Mouse (Mus musculus) midbrain, embryonic 14.5 days (tissue): ENCODE results near the gene Atp1a2. TPM values are rescaled to one million over a fixed set of nuclear protein-coding genes. Genes with fewer than 3 reads are reported as not detected.

Experiments used
- ATAC-seq: fragments of 200-750 bp; cut with Nextera tagmentation; 2 replicates; pipeline ENCODE4 v1.8.0; 2017; ENCODE audit warnings: moderate number of reproducible peaks, moderate library complexity; ENCODE audit not compliant: low FRiP score, low TSS enrichment
- DNase-seq: peaks from one replicate; pipeline ENCODE4 v3.0.0-alpha.2; 2015
- H3K27ac ChIP-seq: fragments of 300-500 bp; sonication (generic); replicated peaks from 2 replicates; pipeline ENCODE4 v1.5.1; 2014; ENCODE audit warnings: mild to moderate bottlenecking, low read depth, low read length, moderate library complexity
- H3K27me3 ChIP-seq: fragments of 300-500 bp; sonication (generic); 2 replicates; pipeline ENCODE4 v1.6.1; 2014; ENCODE audit warnings: low read length, control low read depth, mixed read lengths; ENCODE audit not compliant: control insufficient read depth, insufficient read depth
- H3K36me3 ChIP-seq: fragments of 300-500 bp; sonication (generic); 2 replicates; pipeline ENCODE4 v1.6.1; 2014; ENCODE audit warnings: low read length, control low read depth; ENCODE audit not compliant: control insufficient read depth, insufficient read depth
- H3K4me1 ChIP-seq: fragments of 300-500 bp; sonication (generic); 2 replicates; pipeline ENCODE4 v1.6.1; 2014; ENCODE audit warnings: mild to moderate bottlenecking, antibody characterized with exemption, low read length, control low read depth; ENCODE audit not compliant: control insufficient read depth, insufficient read depth
- H3K4me2 ChIP-seq: fragments of 300-500 bp; sonication (generic); 2 replicates; pipeline ENCODE4 v1.6.1; 2014; ENCODE audit warnings: mild to moderate bottlenecking, low read length, moderate library complexity
- H3K4me3 ChIP-seq: fragments of 300-500 bp; sonication (generic); replicated peaks from 2 replicates; pipeline ENCODE4 v1.5.1; 2014; ENCODE audit warnings: low read depth, low read length
- H3K9ac ChIP-seq: fragments of 300-500 bp; sonication (generic); replicated peaks from 2 replicates; pipeline ENCODE4 v1.6.1; 2014; ENCODE audit warnings: mild to moderate bottlenecking, low read length, moderate library complexity
- H3K9me3 ChIP-seq: fragments of 300-500 bp; sonication (generic); 2 replicates; pipeline ENCODE4 v1.6.1; 2016; ENCODE audit warnings: low read length, control low read depth, mixed read lengths; ENCODE audit not compliant: control insufficient read depth
- WGBS: fragments of 180-500 bp; shearing (Covaris S2); extraction: QIAGEN DNeasy Blood & Tissue Kit; methylation state at CpG from one replicate; pipeline ENCODE4 v1.1.7; 2014; 5-methylcytosine and 5-hydroxymethylcytosine counted together
- polyA plus RNA-seq: library from polyadenylated mRNA; unstranded; fragments of >200 nt; fragmentation: Nextera tagmentation; extraction: Ambion mirVana; gene quantifications from 2 replicates; pipeline ENCODE4 v1.2.1, GENCODE M21; 2014

The Atp1a2 gene
- polyA plus RNA-seq, 1 experiment from 2014 or later, result 18.2 TPM

GRCm38 (mm10) chr1:172293449-172293848 is 4.4 kb downstream of the Atp1a2 start:
- Histone ChIP-seq H3K4me3 (no peak overlapping the region), H3K27me3 (no peaks in the 10 kb centered on the region), H3K27ac (no peak overlapping the region), H3K36me3 (no peaks in the 10 kb centered on the region), H3K4me1 (peaks cover 10% of the 10 kb centered on the region; the same call in 1 of the 2 replicates), H3K9me3 (no peaks in the 10 kb centered on the region), H3K9ac (no peak overlapping the region), H3K4me2 (no peak overlapping the region)
- ATAC-seq, result no peak
- WGBS, result 82% methylated on average over 11 of the region's 11 CpGs
- no peak for DNase-seq

GRCm38 (mm10) chr1:172292880-172293279 is 5.0 kb downstream of the Atp1a2 start:
- H3K36me3 ChIP-seq, result no peaks in the 10 kb centered on the region
- DNase-seq, result no peak
- H3K4me1 ChIP-seq, result peaks cover 7% of the 10 kb centered on the region; the same call in 1 of the 2 replicates
- H3K27ac ChIP-seq, result no peak overlapping the region
- no peak for ATAC-seq
- no peak overlapping the region for H3K4me3 ChIP-seq
- 89% methylated on average over 2 of the region's 2 CpGs for WGBS
- no peaks in the 10 kb centered on the region for H3K27me3 ChIP-seq
- no peak overlapping the region for H3K9ac ChIP-seq
- no peak overlapping the region for H3K4me2 ChIP-seq
- no peaks in the 10 kb centered on the region for H3K9me3 ChIP-seq

- no peaks in the 10 kb centered on the region for H3K9me3 ChIP-seq
- H3K4me1 ChIP-seq, result 0 out of 2 replicates have a peak, but pooled peaks cover under 1% of the 10 kb centered on the region
- ATAC-seq (no peak), DNase-seq (no peak)
- H3K27ac ChIP-seq, result no peak overlapping the region
- no peak overlapping the region for H3K4me3 ChIP-seq
- no peak overlapping the region for H3K4me2 ChIP-seq
- 94% methylated on average over 3 of the region's 3 CpGs for WGBS
- H3K27me3 ChIP-seq, result no peaks in the 10 kb centered on the region
- no peak overlapping the region for H3K9ac ChIP-seq
- H3K36me3 ChIP-seq, result no peaks in the 10 kb centered on the region
Measured at GRCm38 (mm10) chr1:172289617-172289946, 8.3 kb downstream of the Atp1a2 start.

- Histone ChIP-seq H3K9ac (no peak overlapping the region), H3K27me3 (no peaks in the 10 kb centered on the region), H3K4me2 (no peak overlapping the region), H3K4me1 (no peaks in the 10 kb centered on the region), H3K27ac (no peak overlapping the region), H3K4me3 (no peak overlapping the region), H3K36me3 (no peaks in the 10 kb centered on the region), H3K9me3 (no peaks in the 10 kb centered on the region)
- no peak for ATAC-seq
- DNase-seq, result no peak
- 93% methylated on average over 11 of the region's 11 CpGs for WGBS
Measured at GRCm38 (mm10) chr1:172288900-172289616, 8.8 kb downstream of the Atp1a2 start.

GRCm38 (mm10) chr1:172286740-172287139 is 11.1 kb downstream of the Atp1a2 start:
- Histone ChIP-seq H3K9ac (no peak overlapping the region), H3K36me3 (no peaks in the 10 kb centered on the region), H3K4me1 (no peaks in the 10 kb centered on the region), H3K4me2 (no peak overlapping the region), H3K9me3 (no peaks in the 10 kb centered on the region), H3K4me3 (no peak overlapping the region), H3K27me3 (no peaks in the 10 kb centered on the region), H3K27ac (no peak overlapping the region)
- no peak for ATAC-seq
- DNase-seq, result no peak
- 91% methylated on average over 5 of the region's 5 CpGs for WGBS

GRCm38 (mm10) chr1:172284221-172284620 is 13.6 kb downstream of the Atp1a2 start:
- Histone ChIP-seq H3K9ac (no peak overlapping the region), H3K27ac (no peak overlapping the region), H3K27me3 (no peaks in the 10 kb centered on the region), H3K4me2 (no peak overlapping the region), H3K4me3 (no peak overlapping the region), H3K36me3 (no peaks in the 10 kb centered on the region), H3K9me3 (no peaks in the 10 kb centered on the region), H3K4me1 (no peaks in the 10 kb centered on the region)
- DNase-seq, result no peak
- WGBS, result 91% methylated on average over 14 of the region's 14 CpGs
- ATAC-seq, result no peak

- Histone ChIP-seq H3K36me3 (no peaks in the 10 kb centered on the region), H3K9ac (no peak overlapping the region), H3K27ac (no peak overlapping the region), H3K9me3 (no peaks in the 10 kb centered on the region), H3K27me3 (no peaks in the 10 kb centered on the region), H3K4me3 (no peak overlapping the region), H3K4me1 (no peaks in the 10 kb centered on the region), H3K4me2 (no peak overlapping the region)
- 95% methylated on average over 6 of the region's 6 CpGs for WGBS
- no peak for DNase-seq
- no peak for ATAC-seq
Measured at GRCm38 (mm10) chr1:172283073-172283472, 14.8 kb downstream of the Atp1a2 start.

GRCm38 (mm10) chr1:172281522-172282254 is 16.2 kb downstream of the Atp1a2 start:
- ATAC-seq (no peak), DNase-seq (no peak)
- no peaks in the 10 kb centered on the region for H3K36me3 ChIP-seq
- no peaks in the 10 kb centered on the region for H3K9me3 ChIP-seq
- no peaks in the 10 kb centered on the region for H3K27me3 ChIP-seq
- no peak overlapping the region for H3K4me3 ChIP-seq
- H3K9ac ChIP-seq, result no peak overlapping the region
- H3K4me1 ChIP-seq, result no peaks in the 10 kb centered on the region
- no peak overlapping the region for H3K4me2 ChIP-seq
- no peak overlapping the region for H3K27ac ChIP-seq
- 87% methylated on average over 10 of the region's 10 CpGs for WGBS
